Mouse (Mus musculus): ENCODE data around the gene Npnt. TPM values are rescaled to one million over a fixed set of nuclear protein-coding genes. Genes with fewer than 3 reads are reported as not detected.
A peak's percentile ranks its signal among the peaks of the same experiment; 100 is the strongest.

The Npnt gene
- total RNA-seq, 2 experiments from 2014 or later = 6.8 to 7.7 TPM

GRCm38 (mm10) chr3:132939006-132939405 lies 11.1 kb downstream of the Npnt start:
- DNase-seq = no peak

GRCm38 (mm10) chr3:132934649-132935048 lies 15.4 kb downstream of the Npnt start:
- DNase-seq = no peak

- DNase-seq = no peak
Observed at GRCm38 (mm10) chr3:132931526-132931925, 18.6 kb downstream of the Npnt start.

- no peak for DNase-seq
Observed at GRCm38 (mm10) chr3:132929866-132930265, 20.2 kb downstream of the Npnt start.

- DNase-seq = no peak
Observed at GRCm38 (mm10) chr3:132928186-132928585, 21.9 kb downstream of the Npnt start.

GRCm38 (mm10) chr3:132919798-132920197 lies 30.3 kb downstream of the Npnt start:
- no peak for DNase-seq

GRCm38 (mm10) chr3:132919240-132919639 lies 30.9 kb downstream of the Npnt start:
- no peak for DNase-seq

- no peak for DNase-seq
Observed at GRCm38 (mm10) chr3:132917356-132918090, 32.6 kb downstream of the Npnt start.

GRCm38 (mm10) chr3:132915661-132916060 lies 34.4 kb downstream of the Npnt start:
- no peak for DNase-seq

GRCm38 (mm10) chr3:132912420-132912819 lies 37.7 kb downstream of the Npnt start:
- DNase-seq = no peak

- peak; percentile 38 for DNase-seq
Observed at GRCm38 (mm10) chr3:132911716-132912115, 38.4 kb downstream of the Npnt start.

GRCm38 (mm10) chr3:132910727-132911126 lies 39.4 kb downstream of the Npnt start:
- DNase-seq = no peak

GRCm38 (mm10) chr3:132909736-132910135 lies 40.4 kb downstream of the Npnt start:
- DNase-seq = no peak

GRCm38 (mm10) chr3:132907506-132908203 lies 42.4 kb downstream of the Npnt start:
- no peak for DNase-seq

GRCm38 (mm10) chr3:132905224-132905930 lies 44.7 kb downstream of the Npnt start:
- DNase-seq = no peak

GRCm38 (mm10) chr3:132903386-132903785 lies 46.7 kb downstream of the Npnt start:
- no peak for DNase-seq

GRCm38 (mm10) chr3:132902921-132903320 lies 47.2 kb downstream of the Npnt start:
- DNase-seq = no peak

GRCm38 (mm10) chr3:132902206-132902605 lies 47.9 kb downstream of the Npnt start:
- no peak for DNase-seq

- no peak for DNase-seq
Observed at GRCm38 (mm10) chr3:132897891-132898290, 52.2 kb downstream of the Npnt start.

- DNase-seq = no peak
Observed at GRCm38 (mm10) chr3:132897390-132897789, 52.7 kb downstream of the Npnt start.

GRCm38 (mm10) chr3:132894086-132894485 lies 56.0 kb downstream of the Npnt start:
- no peak for DNase-seq

GRCm38 (mm10) chr3:132893676-132894075 lies 56.4 kb downstream of the Npnt start:
- DNase-seq = no peak

GRCm38 (mm10) chr3:132893044-132893443 lies 57.0 kb downstream of the Npnt start:
- no peak for DNase-seq

Data from gastrocnemius, postnatal 25 days (tissue).